Mouse (Mus musculus) cerebral cortex, adult 2 months (tissue): ENCODE measurements around the gene Pla2g1b.

ENCODE experiments used
- WGBS: fragments of 180-500 bp; shearing (Covaris S2); methylation state at CpG from one replicate; pipeline ENCODE4 v1.1.7; 2018; 5-methylcytosine and 5-hydroxymethylcytosine counted together

Gene Pla2g1b

GRCm38 (mm10) chr5:115505617-115506016 lies 39.6 kb downstream of the Pla2g1b start:
- 73% methylated on average over 4 of the region's 4 CpGs for WGBS

GRCm38 (mm10) chr5:115506454-115507201 lies 40.6 kb downstream of the Pla2g1b start, which contains the start of gene Pxn:
Gene Pxn, plus strand, starts transcription at chr5:115506676.
- WGBS, result under 1% methylated on average over 74 of the region's 74 CpGs

GRCm38 (mm10) chr5:115507267-115507980 lies 41.4 kb downstream of the Pla2g1b start:
- 14% methylated on average over 12 of the region's 12 CpGs for WGBS

GRCm38 (mm10) chr5:115507981-115508858 lies 42.2 kb downstream of the Pla2g1b start:
- 43% methylated on average over 18 of the region's 18 CpGs for WGBS

- 57% methylated on average over 10 of the region's 10 CpGs for WGBS
Measured at GRCm38 (mm10) chr5:115508859-115509147, 42.7 kb downstream of the Pla2g1b start.

GRCm38 (mm10) chr5:115509321-115509761 lies 43.3 kb downstream of the Pla2g1b start:
- 42% methylated on average over 15 of the region's 15 CpGs for WGBS

- 55% methylated on average over 15 of the region's 15 CpGs for WGBS
Measured at GRCm38 (mm10) chr5:115509790-115510689, 44.0 kb downstream of the Pla2g1b start.

GRCm38 (mm10) chr5:115512375-115512774 lies 46.3 kb downstream of the Pla2g1b start:
- 92% methylated on average over 7 of the region's 7 CpGs for WGBS

GRCm38 (mm10) chr5:115513246-115513645 lies 47.2 kb downstream of the Pla2g1b start:
- 97% methylated on average over 14 of the region's 14 CpGs for WGBS

- WGBS, result 92% methylated on average over 16 of the region's 16 CpGs
Measured at GRCm38 (mm10) chr5:115513721-115514120, 47.7 kb downstream of the Pla2g1b start.

GRCm38 (mm10) chr5:115514346-115514745 lies 48.3 kb downstream of the Pla2g1b start:
- 88% methylated on average over 6 of the region's 6 CpGs for WGBS

GRCm38 (mm10) chr5:115514896-115515587 lies 49.0 kb downstream of the Pla2g1b start:
- WGBS, result 35% methylated on average over 20 of the region's 20 CpGs

GRCm38 (mm10) chr5:115516081-115516907 lies 50.2 kb downstream of the Pla2g1b start:
- WGBS, result 75% methylated on average over 32 of the region's 32 CpGs

GRCm38 (mm10) chr5:115516908-115517307 lies 50.8 kb downstream of the Pla2g1b start:
- 80% methylated on average over 7 of the region's 7 CpGs for WGBS

- 94% methylated on average over 9 of the region's 9 CpGs for WGBS
Measured at GRCm38 (mm10) chr5:115517501-115517900, 51.4 kb downstream of the Pla2g1b start.

- WGBS, result 99% methylated on average over 7 of the region's 8 CpGs
Measured at GRCm38 (mm10) chr5:115518214-115518613, 52.2 kb downstream of the Pla2g1b start.

- WGBS, result 67% methylated on average over 21 of the region's 21 CpGs
Measured at GRCm38 (mm10) chr5:115520325-115520869, 54.3 kb downstream of the Pla2g1b start.

- 71% methylated on average over 21 of the region's 21 CpGs for WGBS
Measured at GRCm38 (mm10) chr5:115521553-115522461, 55.7 kb downstream of the Pla2g1b start.
